Mouse (Mus musculus): Measurements from ENCODE around the gene Fgf23. TPM values are rescaled to one million over a fixed set of nuclear protein-coding genes. Genes with fewer than 3 reads are reported as not detected.

Gene Fgf23
- polyA plus RNA-seq (2015; fragmentation: Nextera tagmentation; extraction: Ambion mirVana) = not detected in 2 replicates

DNA sequence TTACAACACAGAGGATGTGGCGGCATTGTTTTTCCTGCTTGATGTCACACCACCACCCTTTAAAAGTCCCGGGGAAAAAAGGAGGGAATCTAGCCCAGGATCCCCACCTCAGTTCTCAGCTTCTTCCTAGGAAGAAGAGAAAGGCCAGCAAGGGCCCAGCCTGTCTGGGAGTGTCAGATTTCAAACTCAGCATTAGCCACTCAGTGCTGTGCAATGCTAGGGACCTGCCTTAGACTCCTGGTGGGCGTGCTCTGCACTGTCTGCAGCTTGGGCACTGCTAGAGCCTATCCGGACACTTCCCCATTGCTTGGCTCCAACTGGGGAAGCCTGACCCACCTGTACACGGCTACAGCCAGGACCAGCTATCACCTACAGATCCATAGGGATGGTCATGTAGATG lies at the start of gene Fgf23:
Gene Fgf23, plus strand, starts transcription at position 86 of the 400 bp plus-strand sequence.

GRCm38 (mm10) chr6:127109402-127109930 lies 36.8 kb downstream of the Fgf23 start, which contains the start of gene Tigar:
Gene Tigar (minus strand): TSS chr6:127109557.

Other genes with a start within 250 kb of the Fgf23 start
- gene Ndufa9, start 223.8 kb upstream of the Fgf23 start, polyA plus RNA-seq (2015; fragmentation: Nextera tagmentation; extraction: Ambion mirVana) = 186 and 208 TPM in 2 replicates
- gene Akap3, start 219.8 kb upstream of the Fgf23 start, polyA plus RNA-seq (2015; fragmentation: Nextera tagmentation; extraction: Ambion mirVana) = not detected in 2 replicates
- not detected in 2 replicates for gene Dyrk4, start 151.1 kb upstream of the Fgf23 start, polyA plus RNA-seq (2015; fragmentation: Nextera tagmentation; extraction: Ambion mirVana)
- 11.0 and 14.4 TPM in 2 replicates for gene Rad51ap1, start 133.3 kb upstream of the Fgf23 start, polyA plus RNA-seq (2015; fragmentation: Nextera tagmentation; extraction: Ambion mirVana)
- 14.1 and 14.4 TPM in 2 replicates for gene D6Wsu163e, start 132.9 kb upstream of the Fgf23 start, polyA plus RNA-seq (2015; fragmentation: Nextera tagmentation; extraction: Ambion mirVana)
- not detected in 2 replicates for gene Fgf6, start 57.3 kb upstream of the Fgf23 start, polyA plus RNA-seq (2015; fragmentation: Nextera tagmentation; extraction: Ambion mirVana)
- gene Tigar, start 36.7 kb downstream of the Fgf23 start, polyA plus RNA-seq (2015; fragmentation: Nextera tagmentation; extraction: Ambion mirVana) = 3.1 and 5.1 TPM in 2 replicates
- gene Ccnd2, start 79.3 kb downstream of the Fgf23 start, polyA plus RNA-seq (2015; fragmentation: Nextera tagmentation; extraction: Ambion mirVana) = 557 and 654 TPM in 2 replicates